Mouse (Mus musculus) kidney, adult 18-20 months (tissue): ENCODE results near the gene Rbp1.
A peak's percentile ranks its signal among the peaks of the same experiment; 100 is the strongest.

Experiments used
- DNase-seq: peaks from one replicate; pipeline ENCODE4 v3.0.0; 2021

Gene Rbp1

GRCm38 (mm10) chr9:98425351-98425880 is 2.7 kb downstream of the Rbp1 start:
- no peak for DNase-seq

GRCm38 (mm10) chr9:98427906-98428517 is 5.3 kb downstream of the Rbp1 start:
- no peak for DNase-seq

GRCm38 (mm10) chr9:98428783-98429182 is 6.0 kb downstream of the Rbp1 start:
- no peak for DNase-seq

- no peak for DNase-seq
Measured at GRCm38 (mm10) chr9:98429806-98430205, 7.0 kb downstream of the Rbp1 start.

- DNase-seq, result no peak
Measured at GRCm38 (mm10) chr9:98430528-98430927, 7.8 kb downstream of the Rbp1 start.

- DNase-seq, result no peak
Measured at GRCm38 (mm10) chr9:98433021-98433420, 10.3 kb downstream of the Rbp1 start.

- DNase-seq, result no peak
Measured at GRCm38 (mm10) chr9:98433956-98434588, 11.3 kb downstream of the Rbp1 start.

GRCm38 (mm10) chr9:98437819-98438218 is 15.1 kb downstream of the Rbp1 start:
- no peak for DNase-seq

GRCm38 (mm10) chr9:98439091-98439490 is 16.3 kb downstream of the Rbp1 start:
- no peak for DNase-seq

- DNase-seq, result no peak
Measured at GRCm38 (mm10) chr9:98442638-98443037, 19.9 kb downstream of the Rbp1 start.

- DNase-seq, result no peak
Measured at GRCm38 (mm10) chr9:98445359-98446149, 22.8 kb downstream of the Rbp1 start.

- DNase-seq, result no peak
Measured at GRCm38 (mm10) chr9:98450976-98451375, 28.2 kb downstream of the Rbp1 start.

GRCm38 (mm10) chr9:98466709-98467108 is 43.9 kb downstream of the Rbp1 start:
- DNase-seq, result no peak

- no peak for DNase-seq
Measured at GRCm38 (mm10) chr9:98480172-98480749, 57.5 kb downstream of the Rbp1 start.

GRCm38 (mm10) chr9:98482256-98482655 is 59.5 kb downstream of the Rbp1 start:
- DNase-seq, result no peak

GRCm38 (mm10) chr9:98485020-98485419 is 62.3 kb downstream of the Rbp1 start:
- DNase-seq, result no peak

GRCm38 (mm10) chr9:98485815-98486214 is 63.1 kb downstream of the Rbp1 start, which contains the start of gene Rbp2:
TSS of gene Rbp2 (plus strand) at chr9:98486115.
- no peak for DNase-seq

GRCm38 (mm10) chr9:98487273-98487672 is 64.5 kb downstream of the Rbp1 start:
- no peak for DNase-seq

- no peak for DNase-seq
Measured at GRCm38 (mm10) chr9:98489532-98489931, 66.8 kb downstream of the Rbp1 start.

GRCm38 (mm10) chr9:98490128-98490527 is 67.4 kb downstream of the Rbp1 start:
- DNase-seq, result peak; percentile 9

GRCm38 (mm10) chr9:98491071-98491470 is 68.3 kb downstream of the Rbp1 start:
- DNase-seq, result no peak

GRCm38 (mm10) chr9:98492212-98492611 is 69.5 kb downstream of the Rbp1 start:
- DNase-seq, result no peak

- DNase-seq, result no peak
Measured at GRCm38 (mm10) chr9:98492821-98493220, 70.1 kb downstream of the Rbp1 start.
